Mouse (Mus musculus) midbrain, postnatal 0 days (tissue): ENCODE measurements around the gene Rgs6. TPM values are rescaled to one million over a fixed set of nuclear protein-coding genes. Genes with fewer than 3 reads are reported as not detected.

Source experiments
- ATAC-seq: fragments of 200-750 bp; cut with Nextera tagmentation; 2 replicates; pipeline ENCODE4 v1.8.0; 2017; ENCODE audit warnings: moderate number of reproducible peaks, mild to moderate bottlenecking, moderate TSS enrichment, moderate library complexity; ENCODE audit not compliant: low FRiP score
- DNase-seq: peaks from one replicate; pipeline ENCODE4 v3.0.0-alpha.2; 2015; ENCODE audit warnings: low spot score
- H3K27ac ChIP-seq: fragments of 300-500 bp; sonication (generic); 2 replicates; pipeline ENCODE4 v1.5.1; 2014; ENCODE audit warnings: low read depth, mild to moderate bottlenecking, low read length, mixed read lengths
- H3K27me3 ChIP-seq: fragments of 300-500 bp; sonication (generic); 2 replicates; pipeline ENCODE4 v1.6.1; 2014; ENCODE audit warnings: low read length, control low read depth, mixed read lengths; ENCODE audit not compliant: insufficient read depth
- H3K36me3 ChIP-seq: fragments of 300-500 bp; sonication (generic); 2 replicates; pipeline ENCODE4 v1.6.1; 2014; ENCODE audit warnings: low read length, control low read depth, mixed read lengths; ENCODE audit not compliant: insufficient read depth
- H3K4me1 ChIP-seq: fragments of 300-500 bp; sonication (generic); 2 replicates; pipeline ENCODE4 v1.6.1; 2014; ENCODE audit warnings: mild to moderate bottlenecking, control low read depth, antibody characterized with exemption, low read length, mixed read lengths; ENCODE audit not compliant: insufficient read depth
- H3K4me2 ChIP-seq: fragments of 300-500 bp; sonication (generic); 2 replicates; pipeline ENCODE4 v1.6.1; 2014; ENCODE audit warnings: low read depth, mild to moderate bottlenecking, low read length, mixed read lengths; ENCODE audit not compliant: poor library complexity, severe bottlenecking
- H3K4me3 ChIP-seq: fragments of 300-500 bp; sonication (generic); 2 replicates; pipeline ENCODE4 v1.5.1; 2014; ENCODE audit warnings: low read depth, mild to moderate bottlenecking, low read length, moderate library complexity
- H3K9ac ChIP-seq: fragments of 300-500 bp; sonication (generic); replicated peaks from 2 replicates; pipeline ENCODE4 v1.6.1; 2014; ENCODE audit warnings: mild to moderate bottlenecking, low read length, moderate library complexity, mixed read lengths; ENCODE audit not compliant: poor library complexity, severe bottlenecking
- H3K9me3 ChIP-seq: fragments of 300-500 bp; sonication (generic); 2 replicates; pipeline ENCODE4 v1.6.1; 2016; ENCODE audit warnings: low read length, control low read depth
- CTCF ChIP-seq: IDR thresholded peaks from 2 replicates; pipeline ENCODE4 v1.5.1; 2016; ENCODE audit warnings: antibody characterized with exemption, mild to moderate bottlenecking
- WGBS: fragments of 180-500 bp; shearing (Covaris S2); extraction: QIAGEN DNeasy Blood & Tissue Kit; methylation state at CpG from one replicate; pipeline ENCODE4 v1.1.7; 2014; 5-methylcytosine and 5-hydroxymethylcytosine counted together
- polyA plus RNA-seq: library from polyadenylated mRNA; unstranded; fragments of >200 nt; fragmentation: Nextera tagmentation; extraction: Ambion mirVana; gene quantifications from 2 replicates; pipeline ENCODE4 v1.2.1, GENCODE M21; 2015
- total RNA-seq: library from RNA; depleted of rRNA; stranded (reverse); fragments of >200 nt; gene quantifications from 2 replicates; pipeline ENCODE4 v1.2.3, GENCODE M21; 2014

Rgs6 gene
- total and polyA plus RNA-seq, 2 experiments from 2014 or later: 22.0 to 26.3 TPM

DNA sequence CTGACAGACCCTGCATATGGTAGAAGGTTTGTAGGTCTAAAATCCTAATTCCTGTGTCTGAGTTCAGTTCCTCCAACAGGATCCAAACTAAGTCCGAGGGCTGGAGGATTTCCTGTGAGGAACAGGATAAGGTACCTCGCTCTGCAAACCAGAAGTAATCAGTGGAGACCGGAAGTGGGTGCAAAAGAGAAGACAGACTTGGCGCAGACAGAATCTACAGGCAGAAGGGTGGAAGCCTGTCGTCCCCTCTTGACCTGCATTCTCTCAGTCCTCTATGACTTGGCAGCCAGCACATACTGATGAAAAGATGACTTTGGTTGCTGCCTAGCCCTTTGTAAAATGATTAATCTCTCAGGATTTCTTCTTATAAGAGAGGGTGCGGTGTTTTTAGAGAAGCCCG is 450.7 kb downstream of the Rgs6 start:
- no peaks in the 10 kb centered on the region for H3K9me3 ChIP-seq
- ATAC-seq: no peak
- DNase-seq: no peak
- no peaks in the 10 kb centered on the region for H3K27me3 ChIP-seq
- H3K4me1 ChIP-seq: 0 out of 2 replicates have a peak, but pooled peaks cover 2% of the 10 kb centered on the region
- no peak for TF ChIP-seq CTCF
- H3K4me2 ChIP-seq: no peak overlapping the region
- no peak overlapping the region for H3K9ac ChIP-seq
- H3K27ac ChIP-seq: peak overlapping the region; percentile 27; the same call in 1 of the 2 replicates
- no peak overlapping the region for H3K4me3 ChIP-seq
- WGBS: 70% methylated on average over 7 of the region's 7 CpGs
- no peaks in the 10 kb centered on the region for H3K36me3 ChIP-seq

DNA sequence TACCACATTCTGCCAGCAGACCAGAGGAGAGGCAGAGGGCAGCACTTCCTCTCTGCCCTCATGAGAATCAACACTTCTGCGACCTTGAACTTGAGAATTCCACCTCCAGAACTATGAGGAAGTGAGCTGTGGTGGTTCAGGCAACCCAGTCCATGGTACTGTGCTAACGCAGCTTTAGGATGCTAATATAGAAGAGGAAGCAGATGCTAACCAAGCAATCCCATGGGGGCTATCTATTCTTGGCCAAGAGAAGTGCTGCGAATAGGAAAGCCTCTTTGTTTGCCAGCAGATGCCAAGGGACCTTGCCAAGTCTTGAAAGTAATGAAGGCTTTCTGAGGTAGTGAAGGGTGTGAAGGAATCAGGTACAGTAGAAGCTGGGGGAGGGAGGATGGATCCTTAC is 451.8 kb downstream of the Rgs6 start:
- no peak overlapping the region for H3K4me3 ChIP-seq
- ATAC-seq (no peak), DNase-seq (peak; percentile 74)
- WGBS: 63% methylated on average over 3 of the region's 3 CpGs
- H3K9me3 ChIP-seq: no peaks in the 10 kb centered on the region
- H3K36me3 ChIP-seq: no peaks in the 10 kb centered on the region
- no peak overlapping the region for H3K27ac ChIP-seq
- no peak overlapping the region for H3K4me2 ChIP-seq
- TF ChIP-seq CTCF: no peak
- peaks cover 8% of the 10 kb centered on the region; the same call in 1 of the 2 replicates for H3K4me1 ChIP-seq
- H3K9ac ChIP-seq: no peak overlapping the region
- H3K27me3 ChIP-seq: no peaks in the 10 kb centered on the region

DNA sequence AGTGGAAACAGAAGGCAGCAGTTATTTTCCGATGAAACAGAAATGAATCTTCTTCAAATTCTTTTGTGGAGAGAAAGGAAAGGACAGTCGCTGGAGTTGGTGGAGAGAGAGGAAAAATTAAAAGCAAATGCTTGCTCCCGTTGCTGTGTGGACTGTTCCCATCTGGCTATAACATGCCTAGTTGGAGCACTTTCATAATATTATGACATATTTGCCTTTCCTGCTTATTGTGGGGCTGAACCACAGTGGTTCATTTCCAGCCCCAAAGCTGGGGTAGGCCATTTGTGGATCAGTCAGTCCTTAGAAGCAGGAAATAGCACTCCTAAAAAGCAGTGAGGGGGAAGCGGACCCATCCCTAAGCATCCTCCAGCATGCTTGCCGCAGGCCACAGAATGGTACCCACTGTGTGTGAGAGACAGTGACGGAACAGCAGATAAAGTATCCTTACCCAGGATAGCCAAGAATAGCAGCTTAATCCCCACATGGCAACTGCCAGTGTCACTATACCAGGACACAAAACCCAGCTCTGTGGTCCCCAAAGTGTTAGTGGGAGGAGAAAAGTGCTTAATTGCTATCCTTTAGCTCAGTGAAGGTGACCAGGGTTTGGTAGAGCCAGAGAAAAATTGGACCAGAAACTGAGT is 456.0 kb downstream of the Rgs6 start:
- DNase-seq (no peak), ATAC-seq (0 out of 2 replicates have a peak, but pooled peaks have one; percentile 9)
- 28% methylated on average over 6 of the region's 6 CpGs for WGBS
- Histone ChIP-seq H3K4me3 (no peak overlapping the region), H3K27ac (peak overlapping the region; percentile 49), H3K9ac (no peak overlapping the region; the same call in 1 of the 2 replicates), H3K36me3 (no peaks in the 10 kb centered on the region), H3K4me2 (0 out of 2 replicates have a peak overlapping the region, but pooled peaks have one; percentile 4), H3K9me3 (no peaks in the 10 kb centered on the region), H3K27me3 (no peaks in the 10 kb centered on the region), H3K4me1 (peaks cover 10% of the 10 kb centered on the region)
- no peak for TF ChIP-seq CTCF

DNA sequence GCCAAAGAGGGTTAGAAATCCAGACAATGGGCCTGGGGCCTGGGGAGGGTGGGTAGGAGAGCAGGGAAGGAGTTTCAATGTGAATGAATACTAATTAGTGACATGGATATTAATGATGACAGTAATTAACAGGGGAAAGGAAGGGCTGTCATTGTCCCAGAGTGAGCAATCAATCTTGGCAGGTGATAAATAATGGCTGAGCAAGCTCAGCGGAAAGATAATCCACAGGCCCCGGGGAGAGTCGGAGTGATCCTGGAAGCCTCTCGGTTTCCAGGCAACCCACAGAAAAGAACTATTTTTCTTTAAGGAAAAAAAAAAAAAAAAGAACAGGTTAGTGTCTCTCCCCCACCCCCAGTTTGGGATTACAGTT is 456.5 kb downstream of the Rgs6 start:
- no peak for TF ChIP-seq CTCF
- H3K4me1 ChIP-seq: peaks cover 10% of the 10 kb centered on the region

DNA sequence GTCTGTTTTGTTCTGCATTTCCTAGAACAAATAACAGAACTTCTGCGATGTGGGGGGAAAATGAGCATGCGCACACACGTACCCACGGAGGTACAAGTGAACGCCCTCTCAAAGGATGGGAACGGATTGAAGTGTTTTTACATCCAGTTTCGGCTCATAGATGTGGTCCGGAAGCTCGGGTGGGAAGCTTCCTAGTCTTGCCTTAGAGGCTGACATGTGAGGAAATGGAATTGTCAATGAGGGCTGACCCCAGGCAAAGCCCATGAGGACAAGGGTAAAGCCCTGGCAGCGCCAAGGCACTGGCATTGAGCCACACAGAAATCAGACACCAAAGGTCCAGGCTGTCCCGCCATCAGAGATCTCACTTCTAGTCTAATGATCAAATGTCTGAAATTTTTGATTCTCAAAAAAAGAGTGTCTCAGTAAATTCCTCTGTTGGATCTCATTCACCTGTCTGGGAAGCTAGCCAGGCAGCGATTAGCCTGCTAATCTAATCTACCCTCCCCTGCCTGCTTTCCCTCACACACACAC is 457.0 kb downstream of the Rgs6 start:
- Histone ChIP-seq H3K27me3 (no peaks in the 10 kb centered on the region), H3K9me3 (no peaks in the 10 kb centered on the region), H3K4me3 (no peak overlapping the region), H3K4me2 (peak overlapping the region; percentile 37; the same call in 1 of the 2 replicates), H3K27ac (peak overlapping the region; percentile 49), H3K4me1 (peaks cover 10% of the 10 kb centered on the region), H3K36me3 (no peaks in the 10 kb centered on the region), H3K9ac (no peak overlapping the region)
- DNase-seq (peak; percentile 62), ATAC-seq (peak; percentile 62; the same call in 1 of the 2 replicates)
- no peak for TF ChIP-seq CTCF
- WGBS: 9% methylated on average over 12 of the region's 12 CpGs

More for the DNA sequence above, 456.5 kb downstream of the Rgs6 start:
- peak overlapping the region; percentile 37; the same call in 1 of the 2 replicates for H3K4me2 ChIP-seq
- peak; percentile 39 for ATAC-seq
- H3K27ac ChIP-seq: peak overlapping the region; percentile 49
- H3K36me3 ChIP-seq: no peaks in the 10 kb centered on the region
- H3K9me3 ChIP-seq: no peaks in the 10 kb centered on the region
- H3K4me3 ChIP-seq: no peak overlapping the region
- no peak overlapping the region for H3K9ac ChIP-seq
- peak; percentile 74 for DNase-seq
- no peaks in the 10 kb centered on the region for H3K27me3 ChIP-seq
- WGBS: 8% methylated on average over 4 of the region's 4 CpGs

GRCm38 (mm10) chr12:83046734-83047133 is 458.6 kb downstream of the Rgs6 start:
- peaks cover 10% of the 10 kb centered on the region for H3K4me1 ChIP-seq
- WGBS: 91% methylated on average over 9 of the region's 9 CpGs
- TF ChIP-seq CTCF: no peak
- no peak overlapping the region for H3K4me2 ChIP-seq
- no peaks in the 10 kb centered on the region for H3K27me3 ChIP-seq
- ATAC-seq (no peak), DNase-seq (no peak)
- H3K9ac ChIP-seq: no peak overlapping the region
- H3K4me3 ChIP-seq: no peak overlapping the region
- H3K36me3 ChIP-seq: no peaks in the 10 kb centered on the region
- H3K27ac ChIP-seq: no peak overlapping the region
- H3K9me3 ChIP-seq: no peaks in the 10 kb centered on the region
